Mouse (Mus musculus) cortical plate, adult 2 months (tissue): ENCODE results near the gene Pilrb2.
"Not testable (repeated sequence)": the region's sequence is repeated elsewhere in the genome, so short reads cannot be mapped to it uniquely, and the experiment has no call there.

ENCODE experiments used
- CTCF ChIP-seq: fragments of 200-500 bp; IDR thresholded peaks from 2 replicates; pipeline ENCODE4 v1.5.1; 2011; ENCODE audit warnings: mild to moderate bottlenecking, control low read depth, low read length; ENCODE audit not compliant: insufficient read depth; ENCODE audit errors: extremely low read depth
- POLR2A ChIP-seq: fragments of 200-500 bp; IDR thresholded peaks from 2 replicates; pipeline ENCODE4 v1.6.1; 2011; ENCODE audit warnings: mild to moderate bottlenecking, low read length, control low read depth; ENCODE audit not compliant: insufficient read depth; ENCODE audit errors: extremely low read depth

- not testable (repeated sequence) for TF ChIP-seq POLR2A, CTCF
Observed at GRCm38 (mm10) chr5:137837110-137837509, 34.5 kb downstream of the Pilrb2 start.
